13 mouse cellular contexts compared by ENCODE assay signal in genomic region chr14:123927903-123928302, GRCm38 (mm10).
A peak's percentile ranks its signal among the peaks of the same experiment; 100 is the strongest.
DNase-seq lines count a peak whose midpoint lies in the region; ATAC-seq and TF ChIP-seq lines count a peak whose summit lies in the region.
"Had no signal": no experiment of that assay in that cellular context is flagged by ENCODE, and none has a peak within 500 bp of the region (broad histone marks: within the 10 kb centered on the region; RNA-seq: fewer than 3 reads in every experiment).

No protein-coding gene starts in this region.

- no peak overlapping the region for H3K4me3 ChIP-seq in forebrain, embryonic 13.5 days
- no peak overlapping the region for H3K4me3 ChIP-seq in forebrain, embryonic 12.5 days (replicated peaks)
- no peak overlapping the region for H3K4me3 ChIP-seq in lung, embryonic 14.5 days (ENCODE audit: low read depth, low read length)
- no peak overlapping the region for H3K4me3 ChIP-seq in ES-E14 (ENCODE audit: insufficient read depth in 1 of 2, low read depth in 1 of 2, low read length in 2 of 2, poor library complexity in 1 of 2, severe bottlenecking in 1 of 2)
- H3K4me3 ChIP-seq: lung, embryonic 15.5 days; neural tube, embryonic 15.5 days had no signal

- no peaks in the 10 kb centered on the region for H3K27me3 ChIP-seq in forebrain, embryonic 13.5 days
- H3K27me3 ChIP-seq in forebrain, embryonic 12.5 days, result no peaks in the 10 kb centered on the region
- H3K27me3 ChIP-seq in lung, embryonic 14.5 days (ENCODE audit: insufficient read depth, low read length), result no peaks in the 10 kb centered on the region
- H3K27me3 ChIP-seq: lung, embryonic 15.5 days; neural tube, embryonic 15.5 days had no signal

- H3K36me3 ChIP-seq in forebrain, embryonic 13.5 days (ENCODE audit: poor library complexity, severe bottlenecking), result no peaks in the 10 kb centered on the region
- no peaks in the 10 kb centered on the region for H3K36me3 ChIP-seq in forebrain, embryonic 12.5 days (replicated peaks)
- H3K36me3 ChIP-seq in lung, embryonic 14.5 days (ENCODE audit: insufficient read depth), result no peaks in the 10 kb centered on the region
- no peaks in the 10 kb centered on the region for H3K36me3 ChIP-seq in ES-E14 (ENCODE audit: control insufficient read depth, insufficient read depth, low read length, poor library complexity, severe bottlenecking)
- H3K36me3 ChIP-seq: lung, embryonic 15.5 days; neural tube, embryonic 15.5 days had no signal

- no peak overlapping the region for H3K27ac ChIP-seq in forebrain, embryonic 13.5 days
- no peak overlapping the region for H3K27ac ChIP-seq in forebrain, embryonic 12.5 days
- no peak overlapping the region for H3K27ac ChIP-seq in lung, embryonic 14.5 days (ENCODE audit: low read depth)
- H3K27ac ChIP-seq in ES-E14 (ENCODE audit: insufficient read depth, low read depth, low read length, poor library complexity, severe bottlenecking), result no peak overlapping the region
- H3K27ac ChIP-seq: hindbrain, embryonic 14.5 days; lung, embryonic 15.5 days; neural tube, embryonic 15.5 days had no signal

- no peak overlapping the region for H3K9ac ChIP-seq in forebrain, embryonic 13.5 days
- no peak overlapping the region for H3K9ac ChIP-seq in forebrain, embryonic 12.5 days
- no peak overlapping the region for H3K9ac ChIP-seq in lung, embryonic 14.5 days
- H3K9ac ChIP-seq in ES-E14 (ENCODE audit: insufficient read depth, low read depth, low read length, poor library complexity, severe bottlenecking), result no peak overlapping the region
- H3K9ac ChIP-seq: hindbrain, embryonic 14.5 days; lung, embryonic 15.5 days; neural tube, embryonic 15.5 days had no signal

- in situ Hi-C loops in ES-E14 (cut with MboI; ENCODE audit: low sequenced_read_pairs in 2 of 2, unreplicated experiment in 2 of 2), result no loop called here

- WGBS in forebrain, embryonic 13.5 days, result 95% methylated on average over 1 of the region's 1 CpGs
- WGBS in forebrain, embryonic 12.5 days, result 92% methylated on average over 1 of the region's 1 CpGs
- WGBS in lung, embryonic 14.5 days, result 74% methylated on average over 1 of the region's 1 CpGs

- H3K9me3 ChIP-seq in forebrain, embryonic 13.5 days (replicated peaks), result no peaks in the 10 kb centered on the region
- H3K9me3 ChIP-seq in forebrain, embryonic 12.5 days, result no peaks in the 10 kb centered on the region
- H3K9me3 ChIP-seq in lung, embryonic 14.5 days (ENCODE audit: low read depth, low read length), result no peaks in the 10 kb centered on the region
- no peaks in the 10 kb centered on the region for H3K9me3 ChIP-seq in ES-E14 (ENCODE audit: control insufficient read depth, insufficient read depth, low read depth, low read length)
- H3K9me3 ChIP-seq: lung, embryonic 15.5 days; neural tube, embryonic 15.5 days had no signal

- no peak overlapping the region for H3K4me2 ChIP-seq in forebrain, embryonic 13.5 days
- no peak overlapping the region for H3K4me2 ChIP-seq in forebrain, embryonic 12.5 days
- H3K4me2 ChIP-seq in lung, embryonic 14.5 days, result no peak overlapping the region
- H3K4me2 ChIP-seq: hindbrain, embryonic 14.5 days; lung, embryonic 15.5 days; neural tube, embryonic 15.5 days had no signal

- no peak for DNase-seq in lung, embryonic 14.5 days
- no peak for DNase-seq in lung, postnatal 36 days
- peak; percentile 2 for DNase-seq in ES-E14 (ENCODE audit: low read depth, low spot score)
- DNase-seq in retina, embryonic 14.5 days (ENCODE audit: low spot score), result peak; percentile 2
- DNase-seq in thymus, postnatal 25 days, result no peak
- DNase-seq: kidney, adult 8-10 months; right cerebral cortex, postnatal 25 days; thymus, adult 2 months had no signal

- peak; percentile 26; the same call in 1 of the 2 replicates for TF ChIP-seq CTCF in lung, embryonic 14.5 days (IDR thresholded peaks at IDR 0.05; ENCODE audit: low read depth)

- no peaks in the 10 kb centered on the region for H3K4me1 ChIP-seq in forebrain, embryonic 13.5 days
- H3K4me1 ChIP-seq in forebrain, embryonic 12.5 days, result no peaks in the 10 kb centered on the region
- no peaks in the 10 kb centered on the region for H3K4me1 ChIP-seq in lung, embryonic 14.5 days (ENCODE audit: insufficient read depth)
- H3K4me1 ChIP-seq in ES-E14 (ENCODE audit: control insufficient read depth in 2 of 2, insufficient read depth in 2 of 2, low read length in 2 of 2, poor library complexity in 1 of 2), result no peaks in the 10 kb centered on the region
- H3K4me1 ChIP-seq: lung, embryonic 15.5 days; neural tube, embryonic 15.5 days had no signal

- 0 out of 2 replicates have a peak, but pooled peaks have one; percentile 69 for ATAC-seq in forebrain, embryonic 13.5 days
- ATAC-seq in forebrain, embryonic 12.5 days (ENCODE audit: low FRiP score), result no peak
- ATAC-seq in lung, embryonic 14.5 days (ENCODE audit: insufficient read depth), result no peak

TF ChIP-seq in ES-E14, 5 proteins besides CTCF, POLR2A, EP300 and RAD21:
- TF ChIP-seq ZC3H11A (IDR thresholded peaks at IDR 0.05; ENCODE audit: borderline replicate concordance, low read depth, low read length) (peak; percentile 38; the same call in 1 of the 2 replicates), ZNF384 (IDR thresholded peaks at IDR 0.05; ENCODE audit: low read depth, low read length) (no peak)
TF ChIP-seq in ES-E14: peak in this region for 1.

Comparison
In these comparisons a context has a peak if more than half of its experiments do, and no peak if none do; other contexts are left out.
1. DNase-seq: peak in ES-E14 (single experiment) and retina, embryonic 14.5 days (single experiment); none in lung, embryonic 14.5 days (single experiment), lung, postnatal 36 days (single experiment) and thymus, postnatal 25 days (single experiment).